Mouse (Mus musculus) brown adipose tissue, adult 24 weeks (tissue): ENCODE data around the gene Rab3c. TPM values are rescaled to one million over a fixed set of nuclear protein-coding genes. Genes with fewer than 3 reads are reported as not detected.

Experiments used
- H3K27ac ChIP-seq: fragments of 200-500 bp; replicated peaks from 2 replicates; pipeline ENCODE4 v1.5.1; 2012; ENCODE audit warnings: low read depth, mild to moderate bottlenecking, low read length
- H3K4me1 ChIP-seq: fragments of 200-500 bp; 2 replicates; pipeline ENCODE4 v1.6.1; 2012; ENCODE audit warnings: low read length, mixed read lengths; ENCODE audit not compliant: control insufficient read depth, insufficient read depth, insufficient read length
- H3K4me3 ChIP-seq: fragments of 200-500 bp; 2 replicates; pipeline ENCODE4 v1.5.1; 2012; ENCODE audit warnings: low read depth, mild to moderate bottlenecking, low read length, moderate library complexity; ENCODE audit not compliant: insufficient read depth
- polyA plus RNA-seq: library from polyadenylated mRNA; stranded (reverse); fragments of >200 nt; gene quantifications from 2 replicates; pipeline ENCODE4 v1.2.4, GENCODE M21; 2012; ENCODE audit not compliant: missing spikeins, insufficient read depth, insufficient read length

Rab3c gene
- polyA plus RNA-seq, 1 experiment = not detected

GRCm38 (mm10) chr13:110233364-110233763 lies 47.4 kb downstream of the Rab3c start:
- no peak overlapping the region for H3K4me3 ChIP-seq
- peaks cover 2% of the 10 kb centered on the region; the same call in 1 of the 2 replicates for H3K4me1 ChIP-seq
- no peak overlapping the region for H3K27ac ChIP-seq

GRCm38 (mm10) chr13:110231086-110231688 lies 49.6 kb downstream of the Rab3c start:
- no peak overlapping the region for H3K27ac ChIP-seq
- no peaks in the 10 kb centered on the region for H3K4me1 ChIP-seq
- no peak overlapping the region for H3K4me3 ChIP-seq

GRCm38 (mm10) chr13:110230046-110230445 lies 50.8 kb downstream of the Rab3c start:
- H3K27ac ChIP-seq = no peak overlapping the region
- no peaks in the 10 kb centered on the region for H3K4me1 ChIP-seq
- H3K4me3 ChIP-seq = no peak overlapping the region

- no peaks in the 10 kb centered on the region for H3K4me1 ChIP-seq
- no peak overlapping the region for H3K27ac ChIP-seq
- H3K4me3 ChIP-seq = no peak overlapping the region
Measured at GRCm38 (mm10) chr13:110219195-110219594, 61.6 kb downstream of the Rab3c start.

- no peak overlapping the region for H3K4me3 ChIP-seq
- no peaks in the 10 kb centered on the region for H3K4me1 ChIP-seq
Measured at GRCm38 (mm10) chr13:110218497-110218896, 62.3 kb downstream of the Rab3c start.

DNA sequence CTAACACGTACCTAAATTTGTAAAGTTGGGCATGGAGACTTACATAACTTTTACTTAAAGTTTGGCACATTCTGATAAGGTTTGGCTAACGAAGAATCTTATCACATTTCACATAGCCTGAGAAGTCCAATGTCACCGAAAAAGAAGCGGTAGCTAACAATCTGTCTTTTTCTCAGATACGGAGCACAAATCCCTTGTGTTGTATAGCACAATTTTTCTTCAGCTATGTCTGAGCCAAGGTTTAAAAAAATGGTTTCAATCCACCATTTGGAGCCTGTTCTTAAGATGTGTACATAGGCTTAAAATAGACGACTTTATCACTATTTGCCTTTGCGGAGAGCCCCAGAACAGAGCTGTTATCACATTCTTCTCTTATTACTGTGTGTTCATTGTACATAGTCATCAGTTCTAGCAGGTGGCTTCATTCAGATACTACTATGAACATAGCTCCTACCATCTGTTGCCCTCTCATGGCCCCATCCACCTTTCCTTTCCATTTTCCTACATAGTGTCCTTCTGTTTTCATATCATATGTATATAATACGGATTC lies 69.2 kb downstream of the Rab3c start:
- H3K4me1 ChIP-seq = no peaks in the 10 kb centered on the region

More at GRCm38 (mm10) chr13:110218497-110218896, 62.3 kb downstream of the Rab3c start:
- no peak overlapping the region for H3K27ac ChIP-seq

GRCm38 (mm10) chr13:110198906-110199305 lies 81.9 kb downstream of the Rab3c start:
- Histone ChIP-seq H3K27ac (no peak overlapping the region), H3K4me1 (no peaks in the 10 kb centered on the region), H3K4me3 (no peak overlapping the region)

More for the DNA sequence above, 69.2 kb downstream of the Rab3c start:
- H3K27ac ChIP-seq = no peak overlapping the region
- H3K4me3 ChIP-seq = no peak overlapping the region

DNA sequence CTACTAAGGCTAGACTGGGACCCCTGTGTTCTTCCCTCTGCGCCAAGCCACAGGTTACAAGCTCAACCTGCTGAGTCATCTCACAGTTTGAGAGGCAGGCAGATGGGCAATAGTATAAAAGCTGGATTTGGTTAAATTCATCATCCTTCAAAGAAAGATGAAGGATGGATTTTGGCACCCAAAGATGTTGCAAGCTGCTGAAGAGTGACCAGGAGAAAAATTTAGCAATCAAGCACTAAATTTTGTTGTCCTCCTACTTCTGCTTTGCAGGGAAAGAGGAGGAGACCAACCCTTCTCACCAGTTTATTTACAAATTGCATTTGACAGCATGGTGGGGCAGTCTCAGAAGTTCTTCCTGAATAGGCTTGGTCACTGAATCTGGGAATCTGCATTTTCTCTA lies 90.8 kb downstream of the Rab3c start:
- Histone ChIP-seq H3K4me3 (no peak overlapping the region), H3K4me1 (no peaks in the 10 kb centered on the region), H3K27ac (no peak overlapping the region)

DNA sequence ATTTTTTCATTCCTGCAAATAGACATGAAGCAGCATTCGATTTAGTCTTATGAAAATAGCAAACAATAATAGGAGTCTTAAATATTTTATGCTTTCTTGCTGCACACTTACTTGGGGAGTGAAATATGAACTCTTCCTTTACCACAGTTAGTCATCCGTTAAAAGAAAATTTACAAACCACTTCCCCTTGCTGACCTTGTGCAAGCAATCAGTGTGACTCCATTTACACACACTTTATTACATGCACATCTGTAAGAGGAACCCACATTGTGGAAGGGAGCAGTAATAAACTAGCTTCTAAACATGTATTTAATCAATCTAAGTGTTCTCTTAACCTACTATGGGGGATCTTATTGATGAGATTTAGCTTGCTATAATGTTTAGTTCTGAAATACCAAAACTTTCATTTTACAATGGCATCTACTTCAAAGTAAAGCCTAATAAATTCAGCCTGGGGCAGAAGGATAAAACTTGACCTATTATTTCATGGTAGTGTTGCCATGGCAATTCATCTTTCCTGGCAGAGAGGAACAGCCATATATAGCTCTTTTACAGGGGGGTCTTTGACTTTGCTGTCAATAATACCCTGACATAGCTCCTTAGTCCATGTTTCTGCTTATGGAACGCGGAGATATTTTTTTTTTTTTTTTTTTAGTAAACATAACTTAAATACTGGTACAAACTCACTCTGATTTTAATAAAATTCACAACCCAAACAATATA lies 95.7 kb downstream of the Rab3c start:
- Histone ChIP-seq H3K27ac (no peak overlapping the region), H3K4me1 (no peaks in the 10 kb centered on the region)

DNA sequence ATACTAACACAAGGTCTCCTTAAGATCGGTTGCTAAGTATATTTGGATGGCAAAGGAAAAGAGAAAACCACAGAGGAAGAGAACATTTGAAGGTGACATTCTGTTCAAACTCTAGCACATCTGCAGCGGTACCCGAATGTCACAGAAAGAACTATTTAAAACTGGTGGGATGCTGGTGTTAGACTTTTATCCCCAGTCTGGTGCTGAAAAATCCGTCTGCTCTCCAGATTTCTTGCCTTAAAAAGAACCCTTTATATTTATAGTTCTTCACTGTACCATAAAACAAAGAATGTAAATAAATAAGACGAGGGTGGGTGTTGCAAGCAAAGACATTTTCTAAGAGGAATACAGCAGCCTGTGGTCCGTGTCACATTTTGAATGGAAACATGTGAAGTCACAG lies 105.1 kb downstream of the Rab3c start:
- H3K4me3 ChIP-seq = no peak overlapping the region
- H3K4me1 ChIP-seq = no peaks in the 10 kb centered on the region
- H3K27ac ChIP-seq = no peak overlapping the region

More for the DNA sequence above, 95.7 kb downstream of the Rab3c start:
- no peak overlapping the region for H3K4me3 ChIP-seq

- no peak overlapping the region for H3K27ac ChIP-seq
- no peak overlapping the region for H3K4me3 ChIP-seq
- H3K4me1 ChIP-seq = no peaks in the 10 kb centered on the region
Measured at GRCm38 (mm10) chr13:110169669-110170068, 111.1 kb downstream of the Rab3c start.

DNA sequence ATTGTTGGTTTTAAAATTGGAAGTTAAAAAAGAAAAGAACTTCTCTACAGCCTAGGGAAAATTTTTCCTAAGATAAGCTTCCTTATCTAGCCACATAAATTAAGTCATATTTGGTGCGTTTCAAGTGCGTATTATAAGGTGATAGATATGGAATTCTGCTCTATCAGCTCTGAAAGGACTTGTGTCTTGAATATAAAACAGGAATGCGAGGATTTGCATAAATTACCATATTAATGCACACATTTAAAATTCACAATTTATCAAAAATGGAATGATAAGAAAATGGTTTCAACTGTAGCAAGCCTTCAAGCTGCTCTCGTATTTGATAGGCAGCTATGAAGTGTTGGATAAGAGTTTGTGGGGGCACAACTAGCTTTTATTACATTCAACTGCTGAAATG lies 111.6 kb downstream of the Rab3c start:
- no peaks in the 10 kb centered on the region for H3K4me1 ChIP-seq
- no peak overlapping the region for H3K4me3 ChIP-seq
- H3K27ac ChIP-seq = no peak overlapping the region

DNA sequence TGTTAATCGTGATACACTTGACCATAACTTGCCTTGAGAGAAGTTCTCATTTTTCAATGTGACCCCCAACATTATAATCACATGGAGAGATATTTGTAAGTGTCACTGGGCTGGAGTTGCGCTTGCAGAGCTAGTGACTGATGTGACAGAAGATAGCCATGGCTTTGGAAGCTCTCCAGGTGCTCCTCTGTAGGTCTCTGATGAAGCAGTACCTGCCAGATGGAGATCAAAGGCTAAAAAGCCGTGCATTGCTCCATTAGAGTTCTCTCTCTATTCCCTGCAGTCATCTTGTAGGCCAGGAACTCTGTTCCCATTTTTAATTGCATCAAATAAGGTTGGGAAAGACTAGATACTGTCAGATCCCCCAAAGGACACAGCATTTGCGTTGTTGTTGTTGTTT lies 112.2 kb downstream of the Rab3c start:
- no peaks in the 10 kb centered on the region for H3K4me1 ChIP-seq
- H3K27ac ChIP-seq = no peak overlapping the region
- H3K4me3 ChIP-seq = no peak overlapping the region

DNA sequence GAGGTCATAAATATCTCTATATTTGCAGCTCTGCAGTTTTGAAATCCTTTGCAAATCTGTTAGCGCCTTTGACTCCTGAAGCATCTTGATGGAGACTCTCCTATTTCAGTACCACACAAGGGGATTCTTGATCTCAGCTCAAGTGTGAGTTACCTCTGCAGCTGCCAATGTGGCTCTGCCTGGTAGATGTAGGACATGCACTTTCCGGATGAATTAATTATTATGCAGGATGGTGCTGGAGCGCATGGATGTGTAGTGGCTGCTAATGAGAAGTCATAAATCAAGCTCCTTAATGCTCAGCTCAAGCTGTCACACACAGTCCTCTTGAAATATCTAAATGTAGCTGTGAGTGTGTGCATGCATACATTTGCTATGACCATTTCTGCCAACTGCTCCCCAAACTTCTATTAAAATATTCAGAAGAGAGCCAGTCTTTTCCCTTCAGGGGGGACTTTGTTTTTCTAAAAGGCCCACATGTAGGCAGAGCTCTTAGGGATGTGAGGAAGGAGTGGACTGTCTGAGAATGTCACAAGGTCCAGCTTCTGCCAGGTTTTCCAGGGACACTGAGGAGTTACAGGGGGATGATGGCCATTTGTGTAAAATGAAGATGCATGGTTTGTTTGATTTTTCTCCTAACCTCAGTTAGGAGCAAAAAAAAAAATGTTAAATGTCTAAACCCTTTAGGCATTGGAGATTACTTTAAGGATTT lies 114.0 kb downstream of the Rab3c start:
- Histone ChIP-seq H3K4me1 (no peaks in the 10 kb centered on the region), H3K27ac (no peak overlapping the region), H3K4me3 (no peak overlapping the region)

GRCm38 (mm10) chr13:110159980-110160379 lies 120.8 kb downstream of the Rab3c start:
- no peak overlapping the region for H3K27ac ChIP-seq
- no peaks in the 10 kb centered on the region for H3K4me1 ChIP-seq
- no peak overlapping the region for H3K4me3 ChIP-seq
